Mouse (Mus musculus) midbrain, embryonic 10.5 days (tissue): ENCODE measurements around the gene Rdh19. TPM values are rescaled to one million over a fixed set of nuclear protein-coding genes. Genes with fewer than 3 reads are reported as not detected.
"Not testable (repeated sequence)": the region's sequence is repeated elsewhere in the genome, so short reads cannot be mapped to it uniquely, and the experiment has no call there.

Source experiments
- DNase-seq: peaks from one replicate; pipeline ENCODE4 v3.0.0-alpha.2; 2017; ENCODE audit warnings: low spot score
- H3K27ac ChIP-seq: fragments of 300-500 bp; sonication (generic); replicated peaks from 2 replicates; pipeline ENCODE4 v1.5.1; 2016; ENCODE audit warnings: mild to moderate bottlenecking
- H3K27me3 ChIP-seq: fragments of 300-500 bp; sonication (generic); 2 replicates; pipeline ENCODE4 v1.6.1; 2016; ENCODE audit warnings: low read depth, mild to moderate bottlenecking; ENCODE audit not compliant: poor library complexity, severe bottlenecking
- H3K36me3 ChIP-seq: fragments of 300-500 bp; sonication (generic); 2 replicates; pipeline ENCODE4 v1.6.1; 2016; ENCODE audit warnings: mild to moderate bottlenecking, moderate library complexity
- H3K4me1 ChIP-seq: fragments of 300-500 bp; sonication (generic); 2 replicates; pipeline ENCODE4 v1.6.1; 2016
- H3K4me3 ChIP-seq: fragments of 300-500 bp; sonication (generic); 2 replicates; pipeline ENCODE4 v1.5.1; 2016; ENCODE audit warnings: mild to moderate bottlenecking, moderate library complexity
- H3K9me3 ChIP-seq: fragments of 300-500 bp; sonication (generic); replicated peaks from 2 replicates; pipeline ENCODE4 v1.6.1; 2016; ENCODE audit warnings: mild to moderate bottlenecking
- WGBS: fragments of 180-500 bp; shearing (Covaris S2); methylation state at CpG from one replicate; pipeline ENCODE4 v1.1.7; 2016; 5-methylcytosine and 5-hydroxymethylcytosine counted together
- polyA plus RNA-seq: library from polyadenylated mRNA; unstranded; fragments of >200 nt; fragmentation: Nextera tagmentation; extraction: Ambion mirVana; gene quantifications from 2 replicates; pipeline ENCODE4 v1.2.1, GENCODE M21; 2016

Gene Rdh19
- polyA plus RNA-seq = not detected in 2 replicates

- Histone ChIP-seq H3K27me3 (no peaks in the 10 kb centered on the region), H3K4me1 (no peaks in the 10 kb centered on the region), H3K4me3 (no peak within 1 kb of the TSS), H3K9me3 (no peaks in the 10 kb centered on the region), H3K36me3 (no peaks in the 10 kb centered on the region), H3K27ac (no peak within 1 kb of the TSS)
- WGBS = 89% methylated on average over 1 of the region's 1 CpGs
- no peak for DNase-seq
Measured at GRCm38 (mm10) chr10:127849628-127850027, at the start of gene Rdh19. TSS of gene Rdh19 (plus strand) at chr10:127849928.

- no peak for DNase-seq
- Histone ChIP-seq H3K27ac (no peak within 1 kb of the TSS), H3K27me3 (no peaks in the 10 kb centered on the region), H3K4me3 (no peak within 1 kb of the TSS), H3K36me3 (no peaks in the 10 kb centered on the region), H3K9me3 (no peaks in the 10 kb centered on the region), H3K4me1 (0 out of 2 replicates have a peak, but pooled peaks cover 4% of the 10 kb centered on the region)
- 90% methylated on average over 6 of the region's 6 CpGs for WGBS
Measured at GRCm38 (mm10) chr10:127800891-127801290, 48.8 kb upstream of the Rdh19 start, which contains the start of gene Rdh16. TSS of gene Rdh16 (plus strand) at chr10:127801152.

GRCm38 (mm10) chr10:127801612-127802011 is 48.1 kb upstream of the Rdh19 start:
- Histone ChIP-seq H3K27ac (no peak overlapping the region), H3K36me3 (no peaks in the 10 kb centered on the region), H3K9me3 (no peaks in the 10 kb centered on the region), H3K4me1 (0 out of 2 replicates have a peak, but pooled peaks cover 4% of the 10 kb centered on the region), H3K4me3 (no peak overlapping the region), H3K27me3 (no peaks in the 10 kb centered on the region)
- WGBS = 100% methylated on average over 2 of the region's 2 CpGs
- DNase-seq = no peak

- DNase-seq = no peak
- Histone ChIP-seq H3K27me3 (no peaks in the 10 kb centered on the region), H3K27ac (no peak overlapping the region), H3K36me3 (no peaks in the 10 kb centered on the region), H3K4me3 (no peak overlapping the region), H3K9me3 (no peaks in the 10 kb centered on the region), H3K4me1 (0 out of 2 replicates have a peak, but pooled peaks cover 4% of the 10 kb centered on the region)
- WGBS = 86% methylated on average over 5 of the region's 5 CpGs
Measured at GRCm38 (mm10) chr10:127802236-127802635, 47.5 kb upstream of the Rdh19 start.

GRCm38 (mm10) chr10:127804416-127804815 is 45.3 kb upstream of the Rdh19 start:
- H3K4me1 ChIP-seq = 0 out of 2 replicates have a peak, but pooled peaks cover 4% of the 10 kb centered on the region
- 55% methylated on average over 7 of the region's 7 CpGs for WGBS
- no peaks in the 10 kb centered on the region for H3K27me3 ChIP-seq
- no peak overlapping the region for H3K27ac ChIP-seq
- H3K36me3 ChIP-seq = no peaks in the 10 kb centered on the region
- H3K9me3 ChIP-seq = no peaks in the 10 kb centered on the region
- DNase-seq = no peak
- H3K4me3 ChIP-seq = no peak overlapping the region

- no peak for DNase-seq
- no peaks in the 10 kb centered on the region for H3K4me1 ChIP-seq
- H3K4me3 ChIP-seq = no peak overlapping the region
- no peaks in the 10 kb centered on the region for H3K36me3 ChIP-seq
- H3K27ac ChIP-seq = no peak overlapping the region
- peaks cover 18% of the 10 kb centered on the region for H3K9me3 ChIP-seq
- H3K27me3 ChIP-seq = no peaks in the 10 kb centered on the region
Measured at GRCm38 (mm10) chr10:127815888-127816287, 33.8 kb upstream of the Rdh19 start.

GRCm38 (mm10) chr10:127817268-127817910 is 32.3 kb upstream of the Rdh19 start:
- H3K27me3 ChIP-seq, DNase-seq, H3K4me3 ChIP-seq, H3K27ac ChIP-seq, H3K36me3 ChIP-seq, H3K4me1 ChIP-seq: not testable (repeated sequence)
- WGBS = 75% methylated on average over 4 of the region's 4 CpGs
- H3K9me3 ChIP-seq = peaks cover 20% of the 10 kb centered on the region

GRCm38 (mm10) chr10:127821806-127822205 is 27.9 kb upstream of the Rdh19 start:
- H3K27me3 ChIP-seq, H3K36me3 ChIP-seq, H3K4me3 ChIP-seq, H3K27ac ChIP-seq, DNase-seq, H3K4me1 ChIP-seq: not testable (repeated sequence)
- WGBS = 86% methylated on average over 2 of the region's 2 CpGs
- H3K9me3 ChIP-seq = peaks cover 20% of the 10 kb centered on the region

GRCm38 (mm10) chr10:127825386-127825785 is 24.3 kb upstream of the Rdh19 start:
- no peaks in the 10 kb centered on the region for H3K4me1 ChIP-seq
- WGBS = 82% methylated on average over 6 of the region's 6 CpGs
- H3K27me3 ChIP-seq = no peaks in the 10 kb centered on the region
- H3K36me3 ChIP-seq = no peaks in the 10 kb centered on the region
- DNase-seq = no peak
- H3K27ac ChIP-seq = no peak overlapping the region
- H3K9me3 ChIP-seq = peaks cover 6% of the 10 kb centered on the region
- no peak overlapping the region for H3K4me3 ChIP-seq

GRCm38 (mm10) chr10:127829121-127829520 is 20.6 kb upstream of the Rdh19 start:
- H3K9me3 ChIP-seq = no peaks in the 10 kb centered on the region; the same call in 1 of the 2 replicates
- H3K4me3 ChIP-seq = no peak overlapping the region
- no peaks in the 10 kb centered on the region for H3K4me1 ChIP-seq
- no peak overlapping the region for H3K27ac ChIP-seq
- H3K36me3 ChIP-seq = no peaks in the 10 kb centered on the region
- no peaks in the 10 kb centered on the region for H3K27me3 ChIP-seq
- WGBS = 81% methylated on average over 3 of the region's 3 CpGs
- DNase-seq = no peak

GRCm38 (mm10) chr10:127834186-127834585 is 15.5 kb upstream of the Rdh19 start:
- WGBS = 98% methylated on average over 1 of the region's 1 CpGs

GRCm38 (mm10) chr10:127835292-127835691 is 14.4 kb upstream of the Rdh19 start:
- no peak overlapping the region for H3K4me3 ChIP-seq
- 88% methylated on average over 5 of the region's 5 CpGs for WGBS
- peaks cover 6% of the 10 kb centered on the region; the same call in 1 of the 2 replicates for H3K9me3 ChIP-seq

More at GRCm38 (mm10) chr10:127834186-127834585, 15.5 kb upstream of the Rdh19 start:
- not testable (repeated sequence) for H3K9me3 ChIP-seq, H3K36me3 ChIP-seq, DNase-seq, H3K4me1 ChIP-seq, H3K27me3 ChIP-seq, H3K4me3 ChIP-seq, H3K27ac ChIP-seq

GRCm38 (mm10) chr10:127837793-127838192 is 11.9 kb upstream of the Rdh19 start:
- not testable (repeated sequence) for H3K36me3 ChIP-seq, H3K4me3 ChIP-seq, DNase-seq, H3K9me3 ChIP-seq, H3K4me1 ChIP-seq, H3K27ac ChIP-seq, H3K27me3 ChIP-seq
- 92% methylated on average over 5 of the region's 5 CpGs for WGBS

More at GRCm38 (mm10) chr10:127835292-127835691, 14.4 kb upstream of the Rdh19 start:
- no peak for DNase-seq
- Histone ChIP-seq H3K36me3 (no peaks in the 10 kb centered on the region), H3K27me3 (no peaks in the 10 kb centered on the region), H3K4me1 (no peaks in the 10 kb centered on the region), H3K27ac (no peak overlapping the region)
